Mouse (Mus musculus): ENCODE data around the gene Tlk2.
"Not testable (repeated sequence)": the region's sequence is repeated elsewhere in the genome, so short reads cannot be mapped to it uniquely, and the experiment has no call there.

Tlk2 gene

DNA sequence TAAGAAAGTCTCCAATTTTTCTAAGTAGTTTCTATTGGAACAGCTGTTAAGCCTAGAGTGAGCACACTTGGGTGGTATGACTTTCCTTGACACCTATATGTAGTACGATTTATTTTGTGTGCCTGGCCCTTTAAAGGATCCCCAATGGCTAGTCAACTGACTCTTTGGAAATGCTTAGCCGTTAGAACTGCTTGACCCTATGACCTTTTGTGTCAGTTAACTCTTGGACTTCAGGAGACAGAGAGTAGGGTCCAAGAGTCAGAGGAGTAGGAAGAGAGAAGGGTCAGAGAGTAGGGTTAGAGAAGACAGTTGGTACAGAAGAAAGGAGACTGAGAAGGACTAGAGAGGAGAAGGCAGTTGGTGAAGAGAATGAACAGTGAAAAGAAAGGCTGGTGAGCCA is at the start of gene Tlk2:
Gene Tlk2, plus strand, starts transcription at position 292 of the 400 bp plus-strand sequence.
- no peak for DNase-seq (ENCODE audit: low read depth, low spot score)

DNA sequence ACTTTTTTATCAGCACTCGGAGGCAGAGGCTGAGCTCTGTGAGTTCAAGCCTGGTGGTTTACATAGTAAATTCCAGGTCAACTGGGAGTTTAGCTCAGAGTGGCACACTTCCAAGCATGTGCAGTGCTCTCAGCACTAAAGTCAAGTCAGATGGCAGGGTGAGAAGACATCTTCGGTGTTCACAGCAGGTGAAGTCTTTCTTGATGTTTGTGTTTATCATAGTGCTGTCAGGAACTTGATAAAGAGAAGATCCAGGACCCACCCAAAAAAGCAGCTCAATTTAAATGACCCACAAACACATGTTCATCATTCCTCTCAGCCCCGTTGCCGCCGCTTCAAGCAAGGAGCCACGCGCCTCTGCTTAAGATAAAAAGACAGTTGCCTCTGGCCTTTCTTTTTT is 42.9 kb upstream of the Tlk2 start:
- DNase-seq (ENCODE audit: low read depth, low spot score) = no peak

DNA sequence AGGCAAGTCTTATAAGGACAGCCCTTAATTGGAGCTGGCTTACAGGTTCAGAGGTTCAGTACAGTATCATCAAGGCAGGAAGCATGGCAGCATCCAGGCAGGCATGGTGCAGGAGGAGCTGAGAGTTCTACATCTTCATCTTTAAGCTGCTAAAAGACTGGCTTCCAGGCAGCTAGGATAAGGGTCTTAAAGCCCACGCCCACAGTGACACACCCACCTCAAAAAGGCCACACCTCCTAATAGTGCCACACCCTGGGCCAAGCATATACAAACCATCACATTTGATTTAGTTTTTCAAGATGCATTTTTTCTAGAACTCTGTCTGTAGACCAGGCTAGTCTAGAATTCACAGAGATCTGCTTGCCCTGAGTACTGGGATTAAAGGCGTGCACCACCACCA is 41.4 kb upstream of the Tlk2 start:
- DNase-seq (ENCODE audit: low read depth, low spot score) = not testable (repeated sequence)

DNA sequence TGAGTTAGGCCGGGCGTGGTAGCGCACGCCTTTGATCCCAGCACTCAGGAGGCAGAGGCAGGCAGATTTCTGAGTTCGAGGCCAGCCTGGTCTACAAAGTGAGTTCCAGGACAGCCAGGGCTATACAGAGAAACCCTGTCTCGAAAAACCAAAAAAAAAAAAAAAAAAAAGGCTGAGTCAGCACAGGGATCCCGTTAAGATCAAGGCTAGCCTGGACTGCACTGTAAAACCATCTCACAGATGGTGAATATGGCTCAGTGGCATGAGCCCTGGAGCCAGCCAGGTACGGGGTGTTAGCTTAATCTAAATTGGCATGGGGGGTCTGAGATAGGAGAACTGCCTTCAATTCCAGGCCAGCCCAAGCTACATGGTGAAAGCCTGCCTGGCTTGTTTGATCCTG is 38.1 kb upstream of the Tlk2 start:
- not testable (repeated sequence) for DNase-seq (ENCODE audit: low read depth, low spot score)

DNA sequence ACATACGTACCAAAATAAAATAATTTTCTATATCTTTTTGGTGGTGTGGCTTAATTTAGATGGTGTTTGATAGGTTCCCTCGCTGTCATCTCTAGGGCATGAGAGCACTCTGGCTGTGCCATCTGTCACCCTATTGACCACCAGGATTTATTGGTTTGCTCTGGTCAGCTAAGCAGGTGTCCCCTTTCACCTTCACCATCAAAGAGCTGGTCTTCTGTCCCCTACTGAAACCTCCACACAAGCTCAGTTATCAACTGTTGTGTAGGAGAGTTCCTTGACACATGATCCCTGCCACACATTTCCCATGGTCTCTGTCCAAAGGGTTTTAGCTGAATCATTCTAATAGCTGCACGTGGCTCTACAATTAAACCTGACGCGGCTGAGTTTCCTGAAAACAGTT is 37.5 kb upstream of the Tlk2 start:
- no peak for DNase-seq (ENCODE audit: low read depth, low spot score)

DNA sequence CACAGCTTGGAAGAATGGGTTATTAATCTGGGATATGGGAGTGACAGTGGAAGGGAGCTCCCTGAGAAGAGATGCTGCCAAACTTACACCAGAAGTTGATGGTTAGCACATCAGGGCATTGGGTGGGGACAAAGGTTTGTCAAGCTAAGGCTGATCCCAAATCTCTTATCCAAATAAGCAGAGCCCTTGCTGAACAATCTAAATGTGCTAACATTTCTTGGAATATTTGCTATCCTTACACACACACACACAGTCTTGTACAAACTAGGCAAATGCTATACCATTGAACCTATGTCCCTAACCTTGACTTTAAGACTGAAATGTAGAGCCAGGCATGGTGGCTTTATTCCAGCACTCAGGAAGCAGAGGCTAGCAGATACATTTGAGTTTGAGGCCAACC is 35.0 kb upstream of the Tlk2 start:
- no peak for DNase-seq (ENCODE audit: low read depth, low spot score)

DNA sequence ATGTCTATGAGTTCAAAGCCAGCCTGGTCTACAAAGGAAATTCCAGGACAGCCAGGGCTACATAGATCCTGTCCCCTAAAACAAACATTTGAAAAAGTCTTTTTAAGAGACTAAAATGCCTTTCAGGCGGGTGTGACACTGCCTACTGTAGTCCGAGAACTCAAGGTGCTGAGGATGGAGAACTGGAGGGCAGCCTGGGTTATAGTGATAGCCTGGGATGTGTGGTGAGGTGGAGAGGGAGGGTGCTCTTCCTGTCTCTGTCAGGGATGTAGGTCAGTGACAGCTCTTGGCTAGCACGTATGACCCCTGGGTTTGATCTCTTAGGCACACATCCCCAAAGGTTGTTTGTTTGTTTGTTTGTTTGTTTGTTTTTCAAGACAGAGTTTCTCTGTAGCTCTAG is 34.5 kb upstream of the Tlk2 start:
- DNase-seq (ENCODE audit: low read depth, low spot score) = no peak

DNA sequence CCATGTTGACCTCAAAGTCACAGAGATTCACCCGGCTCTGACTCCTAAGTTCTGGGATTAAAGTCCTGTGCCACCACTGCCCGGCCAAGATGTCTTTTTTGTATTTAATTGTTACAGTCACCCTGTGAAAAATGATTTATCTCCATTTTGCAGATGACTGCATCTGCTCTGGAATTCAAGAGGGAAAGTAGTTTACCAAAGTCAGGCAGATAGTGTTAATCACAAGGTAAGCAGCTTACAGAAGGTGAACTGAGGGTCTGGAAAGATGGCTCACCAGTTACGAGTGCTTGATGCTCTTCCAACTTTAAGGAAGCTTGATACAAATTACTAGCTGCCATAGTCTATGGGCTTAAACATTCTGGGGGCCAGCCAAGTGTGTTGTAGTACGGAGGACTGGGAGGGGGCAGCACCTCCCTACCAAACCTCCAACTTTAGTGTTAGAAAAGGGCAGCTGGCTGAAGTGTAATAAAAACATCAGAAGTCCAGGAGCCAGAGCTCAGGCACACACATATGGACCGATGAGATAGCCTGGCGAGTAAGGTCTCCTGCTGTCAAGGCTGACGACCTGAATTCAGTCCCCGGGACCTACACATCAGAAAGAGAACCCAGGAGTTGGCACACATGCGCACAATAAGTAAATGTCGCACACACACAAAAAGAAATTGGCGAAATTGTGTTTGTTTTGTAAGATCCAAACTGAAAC is 33.9 kb upstream of the Tlk2 start:
- DNase-seq (ENCODE audit: low read depth, low spot score) = peak; percentile 30

DNA sequence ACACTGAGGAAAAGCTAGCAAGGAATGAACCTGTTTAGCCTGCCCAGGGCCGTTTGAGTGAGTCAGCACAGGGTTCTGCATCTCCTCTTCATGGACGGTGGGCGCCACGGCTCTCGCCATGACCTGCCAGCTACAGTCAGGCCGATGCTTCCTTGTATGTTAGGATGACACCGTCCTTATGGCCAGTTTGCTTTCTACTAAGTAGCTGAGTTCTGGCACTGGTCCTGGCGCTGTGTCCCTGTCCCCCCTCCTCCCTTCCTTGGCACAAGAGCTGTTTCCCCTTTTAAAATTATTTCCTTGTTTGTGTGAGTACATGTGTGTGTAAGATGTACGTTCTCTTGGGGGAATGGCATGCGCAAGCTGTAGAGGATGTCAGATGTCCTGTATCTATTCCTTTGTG is 33.4 kb upstream of the Tlk2 start:
- no peak for DNase-seq (ENCODE audit: low read depth, low spot score)

DNA sequence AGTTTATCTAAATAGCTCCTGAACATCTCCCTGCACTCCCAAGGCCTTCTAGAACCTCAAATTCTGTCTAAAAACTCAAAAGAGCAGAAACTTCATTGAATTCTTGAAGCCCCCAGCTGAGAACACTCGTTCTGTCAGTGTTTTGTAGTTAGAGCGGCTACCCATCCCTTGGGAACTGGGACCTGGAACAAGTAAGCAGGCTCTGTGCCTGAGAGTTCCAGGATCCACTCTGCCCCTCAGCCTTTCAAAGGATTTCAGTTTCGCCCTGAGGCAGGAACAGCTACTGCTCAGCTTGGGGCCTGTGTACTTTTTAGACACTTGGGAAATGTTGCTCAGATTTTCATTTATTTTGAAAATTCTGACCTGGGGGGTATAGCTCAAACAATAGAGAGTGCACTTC is 32.0 kb upstream of the Tlk2 start, which contains the start of gene Gm10842:
Gene Gm10842, plus strand, starts transcription at position 301 of the 400 bp plus-strand sequence.
- no peak for DNase-seq (ENCODE audit: low read depth, low spot score)

DNA sequence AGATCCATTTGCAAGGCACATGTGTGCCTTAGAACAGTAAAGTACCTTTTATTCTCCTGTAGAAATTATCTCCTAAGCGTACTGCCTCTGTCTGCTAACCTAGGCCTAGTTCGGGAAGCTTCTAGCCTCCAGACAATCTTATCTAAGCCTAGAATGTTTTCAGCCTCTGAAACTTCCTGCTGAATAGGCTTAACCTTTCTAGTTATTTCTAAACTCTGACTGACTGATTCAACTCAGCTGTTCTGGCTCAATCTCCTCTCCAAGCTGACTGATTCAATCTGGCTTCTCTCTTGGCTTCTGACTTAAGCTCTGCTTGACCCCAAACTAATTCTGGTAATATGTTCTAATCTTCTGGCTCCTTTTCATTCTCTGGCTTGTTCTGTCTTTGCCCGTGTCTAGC is 29.3 kb upstream of the Tlk2 start:
- DNase-seq (ENCODE audit: low read depth, low spot score) = no peak

DNA sequence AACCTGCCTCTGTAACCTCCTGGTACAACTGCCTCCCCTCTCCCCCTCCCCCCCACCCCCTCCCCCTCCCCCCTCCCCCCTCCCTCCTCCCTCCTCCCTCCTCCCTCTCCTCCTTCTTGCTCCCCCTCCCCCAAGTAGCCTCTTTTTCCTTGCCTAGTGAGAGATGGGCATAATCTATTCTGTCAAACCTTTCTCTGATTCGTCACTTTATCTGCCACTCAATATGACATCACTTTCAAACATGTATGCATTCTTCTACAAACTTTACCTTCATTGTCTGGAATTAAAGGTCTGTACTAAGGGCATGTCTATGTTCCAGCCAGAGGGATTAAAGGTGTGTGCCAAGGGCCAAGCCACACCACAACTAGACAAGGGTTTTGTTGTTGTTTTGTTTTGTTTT is 28.8 kb upstream of the Tlk2 start:
- DNase-seq (ENCODE audit: low read depth, low spot score) = peak; percentile 48

DNA sequence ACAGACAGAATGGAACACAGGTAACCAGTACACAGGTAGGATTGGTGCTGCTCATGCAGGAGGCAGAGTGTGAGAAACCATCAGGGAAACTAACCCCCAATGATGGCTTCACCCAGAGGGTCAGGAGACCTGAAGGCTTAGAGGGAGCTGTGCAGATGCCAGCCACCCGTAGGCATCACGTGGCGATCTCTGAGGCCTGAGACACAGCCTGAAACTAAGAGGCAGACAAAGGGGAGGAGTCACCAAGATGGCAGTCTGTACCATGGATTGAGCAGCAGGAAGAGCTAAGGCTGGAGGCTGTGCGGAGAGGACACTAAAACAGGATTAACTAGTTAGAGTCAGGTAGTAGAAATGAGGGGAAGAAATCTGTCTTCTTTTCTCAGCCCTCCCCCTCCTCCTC is 27.9 kb upstream of the Tlk2 start:
- no peak for DNase-seq (ENCODE audit: low read depth, low spot score)

DNA sequence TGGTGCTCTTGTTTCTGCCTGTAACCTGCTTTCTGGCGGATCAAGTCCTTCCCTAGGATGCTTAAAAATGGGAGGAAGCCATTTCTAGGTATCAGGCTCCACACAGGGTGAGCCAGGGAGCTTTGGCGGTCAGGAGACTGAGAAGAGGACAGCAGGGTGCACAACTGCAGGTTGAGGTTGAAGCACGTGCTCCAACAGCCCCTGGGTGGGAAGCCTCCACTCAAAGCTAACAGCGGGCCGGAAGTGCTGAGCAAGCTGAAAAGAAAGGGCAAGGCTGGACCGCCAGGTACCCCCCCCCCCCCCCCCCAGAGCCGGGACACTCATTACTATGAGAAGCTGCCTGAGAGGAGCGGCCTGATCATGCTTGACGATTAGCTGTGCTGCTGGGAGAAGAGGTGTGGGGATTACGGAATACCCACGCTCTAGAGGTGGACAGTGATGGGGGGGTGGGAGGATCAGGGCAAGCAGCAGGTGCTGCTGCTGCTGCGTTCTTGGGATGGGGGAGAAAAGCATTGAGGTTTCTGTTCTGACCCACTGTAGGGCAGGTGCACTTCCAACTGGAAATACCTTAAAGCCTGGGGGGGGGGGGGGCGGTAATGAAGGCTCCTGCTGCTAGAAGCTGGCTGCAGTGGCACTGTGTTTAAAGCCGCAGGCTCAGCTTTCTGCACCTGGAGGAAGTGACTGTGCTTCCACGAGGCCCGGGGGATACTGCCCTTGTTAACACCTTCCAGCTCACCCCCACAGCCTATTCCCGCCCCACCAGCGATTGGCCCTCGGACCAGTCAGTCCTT is 27.2 kb upstream of the Tlk2 start:
- DNase-seq (ENCODE audit: low read depth, low spot score) = no peak

DNA sequence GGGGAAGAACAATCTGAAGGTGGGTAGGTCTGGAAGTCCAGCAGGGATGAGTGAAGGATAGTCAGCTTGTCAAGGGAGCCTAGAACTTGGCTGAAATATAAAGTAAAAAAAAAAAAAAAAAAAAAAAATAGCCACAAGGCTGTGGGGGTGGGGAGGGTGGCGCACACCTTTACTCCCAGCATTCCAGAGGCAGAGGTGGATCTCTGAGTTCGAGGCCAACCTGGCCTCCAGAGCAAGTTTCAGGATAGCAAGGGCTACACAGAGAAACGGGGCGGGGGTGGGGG is 26.6 kb upstream of the Tlk2 start:
- no peak for DNase-seq (ENCODE audit: low read depth, low spot score)

DNA sequence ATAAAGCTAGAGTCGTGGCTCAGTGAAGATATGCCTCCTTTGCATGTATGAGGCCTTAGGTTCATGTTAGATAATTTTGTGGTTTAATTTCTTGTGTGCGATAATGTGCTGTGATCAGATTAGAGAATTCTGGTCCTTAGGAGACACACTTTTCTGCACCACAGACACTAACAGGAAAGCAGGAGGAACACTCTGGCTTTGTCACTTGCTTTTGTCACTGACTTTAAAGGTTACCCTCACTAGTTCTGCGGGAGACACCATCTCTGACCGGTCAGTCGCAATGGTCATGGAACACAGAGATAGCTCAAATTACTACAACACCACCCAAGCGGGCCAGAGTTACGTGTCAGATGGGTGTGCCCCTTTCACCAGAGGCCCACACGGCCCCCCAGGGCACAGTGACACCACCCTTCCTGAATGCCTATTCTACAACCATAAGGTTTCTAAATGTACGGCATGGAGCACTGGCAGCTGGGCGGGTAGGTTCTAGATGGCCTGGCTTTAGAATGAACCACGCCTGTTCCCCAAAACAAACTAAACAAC is 26.2 kb upstream of the Tlk2 start:
- DNase-seq (ENCODE audit: low read depth, low spot score) = peak; percentile 11

DNA sequence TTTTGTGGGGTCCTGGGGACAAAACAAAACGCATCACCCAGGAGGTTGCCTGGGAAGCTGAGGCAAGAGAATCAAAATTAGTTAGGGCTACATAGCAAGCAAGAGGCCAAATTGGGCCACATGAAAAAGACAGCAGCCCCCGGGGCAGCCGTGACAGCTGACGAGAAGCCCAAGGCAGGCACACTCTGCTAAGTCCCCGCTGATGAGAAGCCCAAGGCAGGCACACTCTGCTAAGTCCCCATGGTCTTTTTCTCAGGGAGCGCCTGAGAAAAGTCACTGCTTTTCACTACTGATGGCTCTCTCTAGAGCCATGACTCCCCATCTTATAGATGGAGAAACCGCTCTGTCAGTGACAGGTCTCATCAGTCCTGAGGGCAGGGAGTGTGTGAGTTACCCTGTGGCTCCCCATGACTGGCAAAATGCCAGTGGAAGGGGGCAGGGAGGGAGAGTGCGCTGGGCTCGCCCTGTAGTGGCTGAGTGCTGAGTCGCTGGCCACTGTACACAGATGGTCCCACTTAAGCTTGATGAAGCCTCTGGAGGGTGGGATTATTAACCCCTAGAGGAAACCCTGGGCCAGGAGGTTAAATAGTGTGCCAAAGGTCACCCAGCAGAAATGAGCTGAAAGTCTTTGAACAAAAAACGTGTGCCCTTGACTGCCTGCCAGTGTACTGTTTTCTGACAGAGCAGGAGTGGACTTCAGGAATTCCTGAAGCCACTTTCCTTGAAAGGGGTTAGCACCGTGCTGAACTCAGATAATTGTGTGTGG is 25.4 kb upstream of the Tlk2 start:
- peak; percentile 77 for DNase-seq (ENCODE audit: low read depth, low spot score)

DNA sequence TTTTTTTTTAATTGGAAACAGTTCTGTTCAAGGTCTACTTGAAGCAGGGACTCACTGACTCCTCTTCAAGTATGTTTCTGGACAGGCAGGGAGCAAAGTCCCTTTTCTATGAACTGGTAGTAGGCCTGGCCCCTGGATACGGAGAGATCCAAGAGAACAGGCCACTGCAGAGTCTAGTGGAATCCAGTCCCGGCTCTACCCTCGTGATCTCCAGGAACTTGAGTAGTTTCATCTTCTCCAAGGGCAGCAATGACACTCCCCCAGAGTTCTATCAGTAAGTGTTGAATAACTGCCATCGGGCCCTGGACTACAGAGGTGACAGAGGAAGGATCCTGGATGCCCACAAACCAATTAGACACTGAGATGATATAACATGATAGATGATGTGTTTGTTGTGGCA is 22.7 kb upstream of the Tlk2 start:
- no peak for DNase-seq (ENCODE audit: low read depth, low spot score)

DNA sequence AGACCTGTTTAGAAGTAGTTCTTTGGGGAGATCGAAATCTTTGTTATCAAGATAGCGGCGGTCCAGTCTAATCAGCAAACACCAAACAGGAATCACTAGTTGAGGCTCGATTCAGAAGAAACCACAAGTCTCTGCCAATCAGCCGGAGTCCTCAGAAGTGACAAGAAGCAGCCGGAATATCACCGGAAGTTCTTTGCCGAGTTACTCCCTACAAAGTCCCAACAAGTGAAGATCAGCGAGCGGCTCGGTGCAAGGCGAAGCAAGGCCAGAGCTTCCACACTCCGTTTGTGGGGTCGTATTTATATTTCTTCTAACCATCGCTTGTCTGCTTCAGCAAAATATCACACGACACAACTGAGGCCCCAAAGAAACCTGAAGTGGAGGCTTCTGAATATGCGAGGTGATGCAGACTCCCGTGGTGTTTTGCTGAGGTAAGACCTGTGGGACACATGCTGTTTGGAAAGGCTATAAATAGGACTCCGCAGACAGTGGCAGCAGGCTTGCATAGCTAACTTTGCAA is 21.8 kb upstream of the Tlk2 start:
- no peak for DNase-seq (ENCODE audit: low read depth, low spot score)

DNA sequence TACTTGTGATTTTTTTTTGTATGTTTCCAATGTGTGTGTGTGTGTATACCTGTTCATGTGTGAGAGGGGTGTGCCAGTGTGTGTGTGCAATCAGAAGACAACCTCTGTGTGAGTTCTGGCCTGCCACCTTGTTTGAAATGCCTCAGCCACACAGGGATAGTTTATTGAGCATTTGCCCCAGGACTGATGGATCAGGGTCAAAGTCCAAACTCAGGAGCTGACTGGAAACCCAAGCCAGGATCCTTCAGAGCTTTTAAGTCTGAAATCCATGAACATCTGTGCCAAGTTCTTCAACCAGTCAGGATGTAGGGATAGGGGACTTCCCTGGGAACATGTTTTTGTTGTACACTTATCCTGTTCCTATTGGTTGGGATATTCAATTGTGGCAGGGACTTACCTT is 20.6 kb upstream of the Tlk2 start:
- DNase-seq (ENCODE audit: low read depth, low spot score) = no peak

DNA sequence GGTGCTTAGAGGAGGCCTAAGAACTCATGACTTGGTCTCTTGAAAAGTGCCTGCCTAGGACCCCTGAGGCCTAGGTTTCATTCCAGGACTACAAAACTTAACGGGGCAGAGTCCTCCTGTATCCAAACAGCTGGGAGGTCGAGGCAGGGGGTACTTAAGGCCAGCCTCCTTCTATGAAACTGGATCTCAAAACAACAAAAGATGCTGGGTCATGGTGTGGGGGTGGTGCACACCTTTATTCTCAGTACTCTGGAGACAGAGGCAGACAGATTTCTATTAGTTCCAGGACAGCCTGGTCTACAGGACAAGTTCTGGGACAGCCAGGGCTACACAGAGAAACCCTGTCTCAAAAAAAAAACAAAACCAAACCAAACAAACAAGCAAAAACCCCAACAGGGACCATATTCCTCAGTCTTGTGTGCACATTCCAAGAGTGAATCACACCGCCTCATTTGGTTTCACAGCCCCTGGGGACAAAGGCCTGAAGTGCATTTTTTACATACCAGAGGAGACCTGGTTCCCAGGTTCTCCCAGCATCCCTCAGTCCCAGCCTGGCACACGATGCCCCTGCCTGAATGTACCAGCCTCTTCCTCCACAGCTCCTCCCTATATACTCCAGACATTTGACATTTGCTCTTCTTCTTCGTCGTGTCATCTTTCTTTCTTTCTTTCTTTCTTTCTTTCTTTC is 18.8 kb upstream of the Tlk2 start:
- peak; percentile 91 for DNase-seq (ENCODE audit: low read depth, low spot score)

DNA sequence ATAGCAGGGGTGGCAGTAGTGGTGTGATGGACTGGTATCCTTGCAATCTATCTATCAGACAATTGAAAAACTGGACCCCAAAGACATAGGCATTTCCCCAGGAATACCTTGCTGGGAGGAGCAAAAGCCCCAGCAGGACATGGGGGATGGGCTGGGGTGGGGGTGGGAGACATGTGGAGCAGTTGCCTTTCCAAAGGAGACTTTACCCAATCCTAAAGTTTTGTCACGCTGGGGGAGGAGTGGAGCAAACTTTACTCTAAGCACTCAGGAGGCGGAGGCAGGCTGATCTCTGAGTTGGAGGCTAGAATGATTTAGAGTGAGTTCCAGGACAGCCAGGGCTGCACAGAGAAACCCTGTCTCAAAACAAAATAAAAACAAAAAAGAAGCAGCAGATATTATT is 17.2 kb upstream of the Tlk2 start:
- DNase-seq (ENCODE audit: low read depth, low spot score) = no peak
